Mouse (Mus musculus): ENCODE measurements at regions not wholly inside any gene's neighbourhood (a gene's known extent, or its start where the extent isn't known, plus 50 kb on each side); places are given as distances from the start of the nearest gene placed in this dataset.

DNA sequence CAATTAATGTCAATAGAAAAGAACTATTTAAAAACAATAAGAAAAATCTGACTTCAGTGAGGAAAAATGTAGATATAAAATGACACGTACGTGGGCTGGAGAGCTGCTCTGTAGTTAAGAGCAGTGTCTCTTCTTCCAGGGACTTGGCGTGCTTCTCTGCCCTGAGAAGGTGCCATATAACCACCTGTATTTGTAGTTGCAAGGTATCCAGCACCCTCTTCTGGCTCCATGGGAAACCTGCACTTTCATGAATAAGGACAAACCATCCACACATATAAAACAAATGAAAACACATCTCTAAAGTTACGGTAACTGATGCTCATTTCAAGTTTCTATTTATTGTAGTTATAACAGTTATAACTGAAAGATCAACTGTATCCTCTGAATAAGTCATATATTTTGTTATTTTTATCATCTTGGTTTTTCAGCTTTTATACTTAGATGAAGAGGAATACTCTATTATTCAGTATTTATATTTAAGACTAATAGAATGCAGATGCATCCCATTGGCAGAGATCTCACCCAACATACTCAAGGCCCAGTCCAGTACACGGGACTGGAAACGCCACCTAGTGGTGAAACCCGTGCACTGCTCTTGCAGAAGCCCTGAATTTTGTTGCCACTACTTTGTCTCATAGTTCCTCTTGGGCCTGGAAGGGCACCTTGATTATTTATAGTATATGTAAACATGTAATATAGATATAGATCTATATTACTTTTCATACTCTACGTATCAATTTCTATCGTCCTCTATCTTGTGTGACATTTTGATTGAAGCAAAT lies 1370.1 kb downstream of the Lrfn5 start:
- no peak for TF ChIP-seq ZNF384 (IDR thresholded peaks at IDR 0.05; ENCODE audit: low read depth, low read length)
- TF ChIP-seq CHD2 (IDR thresholded peaks at IDR 0.05; ENCODE audit: low read depth, low read length): no peak
- no peak for TF ChIP-seq HCFC1 (IDR thresholded peaks at IDR 0.05; ENCODE audit: borderline replicate concordance, insufficient read depth, low read length)
